Mouse (Mus musculus) embryonic facial prominence, embryonic 14.5 days (tissue): Measurements from ENCODE around the gene Smim20. TPM values are rescaled to one million over a fixed set of nuclear protein-coding genes. Genes with fewer than 3 reads are reported as not detected.

Experiments used
- ATAC-seq: fragments of 200-750 bp; cut with Nextera tagmentation; 2 replicates; pipeline ENCODE4 v1.8.0; 2017; ENCODE audit warnings: low read depth, moderate number of reproducible peaks, moderate TSS enrichment
- DNase-seq: peaks from one replicate; pipeline ENCODE4 v3.0.0-alpha.2; 2015; ENCODE audit warnings: low spot score
- H3K27ac ChIP-seq: fragments of 300-500 bp; sonication (generic); replicated peaks from 2 replicates; pipeline ENCODE4 v1.5.1; 2014; ENCODE audit warnings: low read depth, mild to moderate bottlenecking, low read length, moderate library complexity
- H3K27me3 ChIP-seq: fragments of 300-500 bp; sonication (generic); replicated peaks from 2 replicates; pipeline ENCODE4 v1.6.1; 2014; ENCODE audit warnings: low read length; ENCODE audit not compliant: control insufficient read depth, insufficient read depth
- H3K36me3 ChIP-seq: fragments of 300-500 bp; sonication (generic); 2 replicates; pipeline ENCODE4 v1.6.1; 2014; ENCODE audit warnings: low read length, mixed read lengths; ENCODE audit not compliant: control insufficient read depth, insufficient read depth
- H3K4me1 ChIP-seq: fragments of 300-500 bp; sonication (generic); 2 replicates; pipeline ENCODE4 v1.6.1; 2014; ENCODE audit warnings: antibody characterized with exemption, low read length; ENCODE audit not compliant: control insufficient read depth, insufficient read depth
- H3K4me2 ChIP-seq: fragments of 300-500 bp; sonication (generic); 2 replicates; pipeline ENCODE4 v1.6.1; 2014; ENCODE audit warnings: low read depth, mild to moderate bottlenecking, low read length, moderate library complexity, mixed read lengths
- H3K4me3 ChIP-seq: fragments of 300-500 bp; sonication (generic); 2 replicates; pipeline ENCODE4 v1.5.1; 2014; ENCODE audit warnings: low read depth, mild to moderate bottlenecking, low read length
- H3K9ac ChIP-seq: fragments of 300-500 bp; sonication (generic); 2 replicates; pipeline ENCODE4 v1.6.1; 2014; ENCODE audit warnings: low read depth, mild to moderate bottlenecking, low read length, moderate library complexity, mixed read lengths
- H3K9me3 ChIP-seq: fragments of 300-500 bp; sonication (generic); 2 replicates; pipeline ENCODE4 v1.6.1; 2016; ENCODE audit warnings: low read length; ENCODE audit not compliant: control insufficient read depth
- WGBS: fragments of 180-500 bp; shearing (Covaris S2); extraction: QIAGEN DNeasy Blood & Tissue Kit; methylation state at CpG from one replicate; pipeline ENCODE4 v1.1.7; 2014; 5-methylcytosine and 5-hydroxymethylcytosine counted together
- polyA plus RNA-seq: library from polyadenylated mRNA; unstranded; fragments of >200 nt; fragmentation: Nextera tagmentation; extraction: Ambion mirVana; gene quantifications from 2 replicates; pipeline ENCODE4 v1.2.1, GENCODE M21; 2014

The Smim20 gene
- polyA plus RNA-seq: 96.7 and 104 TPM in 2 replicates

DNA sequence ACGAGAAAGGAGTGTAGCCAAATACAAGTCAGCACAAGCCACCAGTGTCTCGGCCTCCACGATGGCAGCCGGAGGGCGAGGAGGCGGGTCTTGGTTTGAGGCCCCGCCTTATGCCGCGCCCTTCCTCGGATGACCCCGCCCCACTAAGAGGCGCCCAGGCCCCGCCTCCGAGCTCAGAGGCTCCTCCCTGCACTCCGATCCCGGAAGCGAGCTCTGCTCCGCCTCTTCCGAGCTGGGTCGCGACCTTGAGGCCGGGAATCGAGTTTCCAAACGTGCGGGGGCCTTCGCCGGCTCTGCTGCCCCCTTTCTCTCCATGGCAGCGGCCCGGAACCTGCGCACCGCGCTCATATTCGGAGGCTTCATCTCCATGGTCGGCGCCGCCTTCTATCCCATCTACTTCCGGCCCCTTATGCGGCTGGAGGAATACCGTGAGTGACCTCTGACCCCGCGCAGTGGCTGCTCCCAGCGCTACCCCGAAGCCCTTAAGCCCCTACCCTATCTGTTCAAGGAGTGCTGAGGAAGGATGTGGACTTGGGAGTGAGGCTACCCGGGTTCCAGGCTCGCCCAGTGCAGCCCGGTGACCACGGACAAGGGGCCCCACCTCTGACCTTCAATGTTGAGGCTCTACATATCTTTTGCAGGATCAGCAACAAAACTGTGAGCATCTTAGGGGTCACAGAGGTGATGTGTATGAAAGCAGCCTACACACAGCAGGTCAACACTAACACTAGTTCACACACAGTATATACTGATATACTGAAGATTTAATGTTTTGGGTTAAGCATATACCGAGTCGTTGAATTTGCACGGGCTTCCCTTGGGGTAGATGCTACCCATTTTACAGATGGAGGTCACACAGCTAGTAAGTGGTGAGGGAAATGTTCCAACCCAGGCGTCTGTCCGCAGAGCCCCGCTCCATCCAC, at the start of gene Smim20:
Gene Smim20, plus strand, starts transcription at position 153 of the 923 bp plus-strand sequence.
- H3K4me1 ChIP-seq: peaks cover 5% of the 10 kb centered on the region; the same call in 1 of the 2 replicates
- peak; percentile 89 for ATAC-seq
- H3K36me3 ChIP-seq: no peaks in the 10 kb centered on the region
- peak within 1 kb of the TSS; percentile 77 for H3K27ac ChIP-seq
- no peaks in the 10 kb centered on the region for H3K27me3 ChIP-seq
- peak within 1 kb of the TSS; percentile 71 for H3K4me3 ChIP-seq
- peak; percentile 93 for DNase-seq
- H3K9me3 ChIP-seq: no peaks in the 10 kb centered on the region
- peak within 1 kb of the TSS; percentile 72 for H3K9ac ChIP-seq
- 14% methylated on average over 42 of the region's 53 CpGs for WGBS
- peak within 1 kb of the TSS; percentile 76 for H3K4me2 ChIP-seq

DNA sequence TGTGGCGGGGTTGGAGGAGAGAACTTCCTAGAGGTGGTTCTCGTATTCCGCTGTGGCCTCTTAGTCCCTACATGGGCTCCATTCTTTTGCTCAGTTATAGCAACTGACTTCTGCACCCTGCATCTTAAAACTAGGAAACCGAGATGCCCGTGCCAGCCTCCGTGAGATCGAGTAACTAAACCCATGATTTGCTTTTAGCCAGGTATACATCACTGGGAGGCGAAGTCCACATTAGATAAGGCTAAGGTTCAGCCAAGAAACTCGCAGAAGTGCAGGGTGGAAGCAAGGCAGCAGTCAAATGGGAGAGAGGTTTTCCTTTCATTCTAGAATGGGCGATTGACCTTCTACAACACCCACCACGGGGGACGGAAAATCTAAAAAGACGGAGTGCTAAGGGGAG, 41.4 kb upstream of the Smim20 start:
- H3K27me3 ChIP-seq: no peaks in the 10 kb centered on the region
- ATAC-seq: no peak
- H3K4me1 ChIP-seq: no peaks in the 10 kb centered on the region
- 89% methylated on average over 13 of the region's 13 CpGs for WGBS
- no peaks in the 10 kb centered on the region for H3K36me3 ChIP-seq
- H3K27ac ChIP-seq: no peak overlapping the region
- no peaks in the 10 kb centered on the region for H3K9me3 ChIP-seq
- no peak overlapping the region for H3K4me2 ChIP-seq
- no peak overlapping the region for H3K9ac ChIP-seq
- no peak overlapping the region for H3K4me3 ChIP-seq
- DNase-seq: no peak

DNA sequence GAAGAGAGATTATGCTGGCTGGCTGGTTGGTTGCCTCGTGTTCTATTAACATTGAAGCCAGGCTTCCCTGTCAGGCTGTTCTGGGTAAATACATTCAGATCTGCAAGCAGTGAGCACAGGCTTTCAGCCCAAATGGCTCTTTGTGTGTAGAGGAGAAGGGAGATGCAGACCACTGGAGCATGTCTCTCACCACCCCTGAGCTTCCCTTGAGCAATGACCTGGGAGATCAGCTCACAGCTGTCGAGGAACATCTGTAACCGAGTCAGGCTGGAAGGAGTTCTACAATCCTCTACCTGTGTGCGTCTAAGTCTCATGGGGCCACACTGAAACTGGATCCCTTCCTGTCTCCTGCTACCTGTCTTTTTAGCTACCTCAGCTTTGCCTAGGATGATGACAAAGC, 36.3 kb upstream of the Smim20 start:
- no peak for ATAC-seq
- no peak for DNase-seq
- WGBS: 65% methylated on average over 2 of the region's 4 CpGs
- Histone ChIP-seq H3K4me2 (no peak overlapping the region), H3K9ac (no peak overlapping the region), H3K36me3 (no peaks in the 10 kb centered on the region), H3K4me3 (no peak overlapping the region), H3K9me3 (no peaks in the 10 kb centered on the region), H3K27ac (no peak overlapping the region), H3K27me3 (no peaks in the 10 kb centered on the region), H3K4me1 (no peaks in the 10 kb centered on the region)

DNA sequence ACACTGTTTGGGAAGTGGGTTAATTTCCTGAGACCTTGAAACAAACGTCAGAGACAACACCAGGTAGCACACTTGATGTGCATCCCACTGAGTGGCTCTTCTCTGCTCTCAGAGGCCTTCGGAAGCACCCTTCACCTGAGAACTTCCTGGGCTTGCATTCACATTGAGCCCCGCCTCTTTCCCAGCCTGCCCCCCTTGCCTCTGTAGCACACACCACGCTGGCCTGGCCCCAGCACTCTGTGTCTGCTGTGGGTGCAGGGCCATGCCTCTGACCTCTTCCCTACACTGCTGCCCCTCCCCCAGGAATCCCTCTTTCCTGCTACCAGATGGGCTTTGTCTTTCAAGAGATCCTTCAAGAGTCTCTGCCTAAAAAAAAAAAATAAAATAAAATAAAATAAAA, 31.3 kb upstream of the Smim20 start:
- Histone ChIP-seq H3K4me1 (no peaks in the 10 kb centered on the region), H3K9ac (no peak overlapping the region), H3K27me3 (no peaks in the 10 kb centered on the region), H3K36me3 (no peaks in the 10 kb centered on the region), H3K27ac (no peak overlapping the region), H3K4me2 (no peak overlapping the region), H3K9me3 (no peaks in the 10 kb centered on the region), H3K4me3 (no peak overlapping the region)
- no peak for DNase-seq
- WGBS: 21% methylated on average over 4 of the region's 4 CpGs
- no peak for ATAC-seq

DNA sequence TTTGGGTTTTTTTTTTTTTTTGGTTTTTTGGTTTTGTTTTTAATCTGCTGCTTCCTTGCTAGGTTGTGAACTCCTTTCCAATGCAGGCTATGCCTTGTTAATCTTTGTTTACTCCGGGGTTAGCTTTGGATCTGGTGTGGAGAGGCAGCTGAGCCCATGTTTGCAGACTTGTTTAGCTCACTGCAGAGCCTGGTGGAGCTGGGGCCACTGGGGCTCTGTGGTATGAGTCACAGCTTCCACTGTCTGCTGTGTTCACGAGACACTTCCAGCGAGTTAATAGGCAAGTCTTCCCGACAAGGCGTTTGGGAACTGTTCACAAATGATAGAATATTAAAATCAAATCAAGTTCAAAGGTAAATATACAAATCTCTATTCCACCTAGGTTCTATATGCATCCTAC, 30.7 kb upstream of the Smim20 start:
- H3K9ac ChIP-seq: no peak overlapping the region
- no peaks in the 10 kb centered on the region for H3K9me3 ChIP-seq
- no peak overlapping the region for H3K4me3 ChIP-seq
- no peak overlapping the region for H3K4me2 ChIP-seq
- DNase-seq (no peak), ATAC-seq (no peak; the same call in 1 of the 2 replicates)
- no peaks in the 10 kb centered on the region for H3K4me1 ChIP-seq
- no peak overlapping the region for H3K27ac ChIP-seq
- 38% methylated on average over 5 of the region's 5 CpGs for WGBS
- H3K27me3 ChIP-seq: no peaks in the 10 kb centered on the region
- no peaks in the 10 kb centered on the region for H3K36me3 ChIP-seq

DNA sequence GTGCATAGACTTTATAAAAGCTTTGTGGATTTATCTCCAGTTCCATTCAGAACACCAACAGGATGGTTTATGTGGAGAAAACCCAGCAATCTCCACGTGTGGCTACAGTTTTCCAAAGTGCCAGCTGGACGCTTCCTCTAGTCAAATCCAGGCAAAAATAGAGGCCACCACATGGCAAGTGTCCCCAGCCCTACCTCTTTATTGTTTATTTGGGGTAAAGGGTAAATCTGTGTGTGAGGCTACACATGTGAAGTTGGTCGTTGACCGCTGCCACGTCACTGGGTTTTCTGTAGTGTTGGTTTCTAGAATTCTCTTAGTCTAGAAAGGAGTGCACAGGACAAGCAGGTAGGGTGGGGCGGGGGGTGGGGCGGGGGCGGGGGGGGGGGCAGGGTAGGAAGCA, 30.1 kb upstream of the Smim20 start:
- Histone ChIP-seq H3K36me3 (no peaks in the 10 kb centered on the region), H3K9ac (no peak overlapping the region), H3K27ac (no peak overlapping the region), H3K4me2 (no peak overlapping the region), H3K27me3 (no peaks in the 10 kb centered on the region), H3K4me1 (no peaks in the 10 kb centered on the region), H3K4me3 (no peak overlapping the region), H3K9me3 (no peaks in the 10 kb centered on the region)
- no peak for ATAC-seq
- 78% methylated on average over 7 of the region's 8 CpGs for WGBS
- no peak for DNase-seq

DNA sequence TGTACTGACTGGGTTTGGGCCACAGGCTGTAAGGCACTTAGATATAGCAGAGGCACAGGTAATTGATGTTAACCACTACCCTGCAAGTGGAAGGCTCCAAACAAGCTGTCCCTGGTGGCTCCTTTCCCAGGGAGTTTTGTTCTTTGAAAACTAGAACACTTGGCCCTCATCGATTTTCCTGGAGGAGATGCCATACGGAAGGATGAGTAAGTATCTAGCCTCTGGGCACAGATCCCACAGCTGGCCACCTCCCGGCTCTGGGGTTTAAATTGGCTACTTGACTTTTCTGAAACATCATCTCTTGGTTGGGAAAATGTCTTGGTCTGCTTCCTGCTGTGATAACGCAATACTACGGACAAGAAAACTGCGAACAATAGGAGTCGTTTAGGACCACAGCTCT, 28.1 kb upstream of the Smim20 start:
- H3K9me3 ChIP-seq: no peaks in the 10 kb centered on the region
- no peaks in the 10 kb centered on the region for H3K27me3 ChIP-seq
- H3K4me3 ChIP-seq: no peak overlapping the region
- no peaks in the 10 kb centered on the region for H3K4me1 ChIP-seq
- no peak overlapping the region for H3K27ac ChIP-seq
- H3K36me3 ChIP-seq: no peaks in the 10 kb centered on the region
- DNase-seq (no peak), ATAC-seq (no peak)
- no peak overlapping the region for H3K9ac ChIP-seq
- no peak overlapping the region for H3K4me2 ChIP-seq
- 76% methylated on average over 7 of the region's 7 CpGs for whole genome bisulfite sequencing

DNA sequence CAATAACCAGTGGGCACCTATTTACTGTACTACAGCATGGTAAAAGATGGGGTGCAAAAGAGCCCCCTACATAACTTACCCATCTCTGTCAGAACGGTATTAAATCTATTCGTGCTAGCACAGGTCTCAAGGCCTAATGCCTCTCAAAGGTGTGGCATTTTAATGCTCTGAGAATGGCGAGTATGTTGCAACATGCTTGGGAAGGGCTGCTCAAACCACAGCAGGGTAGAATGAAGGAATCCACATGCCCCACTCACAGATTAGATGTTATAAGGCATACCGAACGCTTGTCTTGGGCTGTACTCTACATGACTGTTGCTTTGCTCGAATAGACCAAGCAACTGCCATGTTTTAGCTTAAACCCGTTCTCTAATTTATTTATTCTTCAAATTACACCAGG, 27.7 kb upstream of the Smim20 start:
- Histone ChIP-seq H3K4me1 (no peaks in the 10 kb centered on the region), H3K9me3 (no peaks in the 10 kb centered on the region), H3K9ac (no peak overlapping the region), H3K27ac (no peak overlapping the region), H3K4me2 (no peak overlapping the region), H3K4me3 (no peak overlapping the region), H3K27me3 (no peaks in the 10 kb centered on the region), H3K36me3 (no peaks in the 10 kb centered on the region)
- WGBS: 78% methylated on average over 7 of the region's 7 CpGs
- ATAC-seq: no peak
- peak; percentile 42 for DNase-seq
